ENCODE assay signal across 8 mouse cellular contexts in the genomic region with DNA sequence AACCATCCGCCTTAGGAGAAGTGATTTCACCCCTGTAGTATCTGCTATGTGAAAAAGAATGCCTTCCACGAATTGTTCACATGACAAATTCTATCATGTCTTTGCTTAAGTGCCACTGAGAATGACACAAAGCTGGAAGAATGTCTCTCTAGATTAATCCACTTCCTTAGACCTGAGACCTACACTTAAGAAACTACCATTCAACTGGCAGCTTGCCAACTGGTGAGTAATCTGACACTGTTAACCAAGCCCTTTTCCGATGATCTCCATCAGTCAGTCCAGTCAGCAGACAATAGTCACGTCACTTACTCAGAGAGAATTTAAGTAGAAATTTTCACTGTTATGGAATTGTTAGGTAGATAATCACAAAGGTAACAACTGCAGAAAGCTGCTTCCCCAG.
A peak's percentile ranks its signal among the peaks of the same experiment; 100 is the strongest.
DNase-seq lines count a peak whose midpoint lies in the region; ATAC-seq lines count a peak whose summit lies in the region.

No protein-coding gene starts in this region.

- DNase-seq in frontal cortex, postnatal 36 days (ENCODE audit: low spot score in 2 of 2): no peak
- peak; percentile 17 for DNase-seq in kidney, postnatal 10 days
- no peak for DNase-seq in kidney, postnatal 36 days
- peak; percentile 3 for DNase-seq in urinary bladder, postnatal 25 days (ENCODE audit: low spot score)
- no peak for DNase-seq in urinary bladder, adult 2 months (ENCODE audit: low spot score)
- peak; percentile 44 for DNase-seq in mesoderm, embryonic 11.5 days (ENCODE audit: low read depth, low spot score)
- no peak for DNase-seq in thymus, postnatal 4 days

- ATAC-seq in frontal cortex, adult (ENCODE audit: low TSS enrichment): 0 out of 2 replicates have a peak, but pooled peaks have one; percentile 9

Comparison
In these comparisons a context has a peak if more than half of its experiments do, and no peak if none do; other contexts are left out.
1. DNase-seq: peak in kidney, postnatal 10 days (single experiment), urinary bladder, postnatal 25 days (single experiment) and mesoderm, embryonic 11.5 days (single experiment); none in frontal cortex, postnatal 36 days (0 of 2), kidney, postnatal 36 days (0 of 2), urinary bladder, adult 2 months (single experiment) and thymus, postnatal 4 days (single experiment).